Mouse (Mus musculus) MEL (cell line): Measurements from ENCODE around the gene Rapgef2. TPM values are rescaled to one million over a fixed set of nuclear protein-coding genes. Genes with fewer than 3 reads are reported as not detected.
A peak's percentile ranks its signal among the peaks of the same experiment; 100 is the strongest.

Source experiments
- DNase-seq: peaks from one replicate; pipeline ENCODE4 v3.0.0; 2011; ENCODE audit warnings: low read depth, low spot score
- H3K27ac ChIP-seq: 2 replicates; pipeline ENCODE4 v1.5.1; 2012; ENCODE audit warnings: low read depth, mild to moderate bottlenecking, control low read depth, low read length, moderate library complexity; ENCODE audit not compliant: control insufficient read depth
- H3K27me3 ChIP-seq, 2 experiments: fragments of 150-350 bp in 1 of 2; sonication (generic) in 1 of 2; 2 replicates each; pipeline ENCODE4 v1.6.1; 2012; ENCODE audit warnings: low read length in 2 of 2, mild to moderate bottlenecking in 2 of 2, improper control_type of control experiment in 1 of 2, moderate library complexity in 1 of 2; ENCODE audit not compliant: insufficient read depth in 2 of 2, control insufficient read depth in 1 of 2
- H3K36me3 ChIP-seq, 2 experiments: 2 replicates each; pipeline ENCODE4 v1.6.1; 2012 to 2014; ENCODE audit warnings: low read length in 2 of 2, improper control_type of control experiment in 1 of 2, inconsistent platforms in 1 of 2, mild to moderate bottlenecking in 1 of 2; ENCODE audit not compliant: insufficient read depth in 2 of 2, control insufficient read depth in 1 of 2
- H3K4me1 ChIP-seq, 2 experiments: fragments of 150-350 bp in 1 of 2; sonication (generic) in 1 of 2; 2 replicates each; pipeline ENCODE4 v1.6.1; 2012; ENCODE audit warnings: low read length in 2 of 2, improper control_type of control experiment in 1 of 2, mild to moderate bottlenecking in 1 of 2; ENCODE audit not compliant: insufficient read depth in 2 of 2, control insufficient read depth in 1 of 2
- H3K4me3 ChIP-seq, 2 experiments: fragments of 150-350 bp in 1 of 2; sonication (generic) in 1 of 2; 2 replicates each; pipeline ENCODE4 v1.5.1; 2012; ENCODE audit warnings: low read depth in 2 of 2, low read length in 2 of 2, mild to moderate bottlenecking in 2 of 2, moderate library complexity in 2 of 2, control low read depth in 1 of 2, improper control_type of control experiment in 1 of 2; ENCODE audit not compliant: control insufficient read depth in 1 of 2, insufficient read depth in 1 of 2
- H3K79me2 ChIP-seq: 2 replicates; pipeline ENCODE4 v1.6.1; 2012; ENCODE audit warnings: mild to moderate bottlenecking, low read length, moderate library complexity; ENCODE audit not compliant: control insufficient read depth, poor library complexity, insufficient read depth
- H3K9ac ChIP-seq: 2 replicates; pipeline ENCODE4 v1.6.1; 2012; ENCODE audit warnings: low read depth, mild to moderate bottlenecking, control low read depth, low read length, moderate library complexity; ENCODE audit not compliant: control insufficient read depth, poor library complexity, severe bottlenecking
- H3K9me3 ChIP-seq: fragments of 150-350 bp; sonication (generic); replicated peaks from 2 replicates; pipeline ENCODE4 v1.6.1; 2012; ENCODE audit warnings: mild to moderate bottlenecking, low read length, improper control_type of control experiment, moderate library complexity; ENCODE audit not compliant: insufficient read depth
- CHD2 ChIP-seq: IDR thresholded peaks from 2 replicates; pipeline ENCODE4 v1.6.1; 2011; ENCODE audit warnings: low read length, improper control_type of control experiment
- ELF1 ChIP-seq: IDR thresholded peaks from 2 replicates; pipeline ENCODE4 v1.6.1; 2014; ENCODE audit warnings: low read depth, mild to moderate bottlenecking, inconsistent platforms, low read length, improper control_type of control experiment, moderate library complexity
- EP300 ChIP-seq, 2 experiments: IDR thresholded peaks; 2 replicates each; pipeline ENCODE4 v1.6.1; 2011; ENCODE audit warnings: improper control_type of control experiment in 2 of 2, low read length in 2 of 2, low read depth in 1 of 2, mild to moderate bottlenecking in 1 of 2
- GATA1 ChIP-seq: IDR thresholded peaks from 2 replicates; pipeline ENCODE4 v1.6.1; 2011; ENCODE audit warnings: low read depth, low read length, improper control_type of control experiment
- MAFK ChIP-seq: IDR thresholded peaks from 2 replicates; pipeline ENCODE4 v1.6.1; 2011; ENCODE audit warnings: low read depth, mild to moderate bottlenecking, low read length, improper control_type of control experiment, borderline replicate concordance
- MAX ChIP-seq: IDR thresholded peaks from 2 replicates; pipeline ENCODE4 v1.6.1; 2011; ENCODE audit warnings: low read length, improper control_type of control experiment
- MEF2A ChIP-seq: IDR thresholded peaks from 2 replicates; pipeline ENCODE4 v1.6.1; 2014; ENCODE audit warnings: low read depth, mild to moderate bottlenecking, inconsistent platforms, low read length, improper control_type of control experiment; ENCODE audit not compliant: poor library complexity, insufficient replicate concordance, severe bottlenecking; ENCODE audit errors: extremely low read depth
- NRF1 ChIP-seq: IDR thresholded peaks from 2 replicates; pipeline ENCODE4 v1.6.1; 2014; ENCODE audit warnings: low read depth, mild to moderate bottlenecking, inconsistent platforms, low read length, improper control_type of control experiment, moderate library complexity; ENCODE audit not compliant: poor library complexity, insufficient read depth, severe bottlenecking
- POLR2AphosphoS5 ChIP-seq: IDR thresholded peaks from 2 replicates; pipeline ENCODE4 v1.6.1; 2012; ENCODE audit warnings: low read depth, borderline replicate concordance, mild to moderate bottlenecking, inconsistent platforms, low read length, moderate library complexity, mixed read lengths
- TAL1 ChIP-seq: IDR thresholded peaks from 2 replicates; pipeline ENCODE4 v1.6.1; 2012; ENCODE audit warnings: mild to moderate bottlenecking, inconsistent platforms, low read length, moderate library complexity, mixed read lengths
- TCF12 ChIP-seq: IDR thresholded peaks from 2 replicates; pipeline ENCODE4 v1.6.1; 2014; ENCODE audit warnings: low read depth, mild to moderate bottlenecking, inconsistent platforms, low read length, improper control_type of control experiment, moderate library complexity
- ZNF384 ChIP-seq: IDR thresholded peaks from 2 replicates; pipeline ENCODE4 v1.6.1; 2012; ENCODE audit warnings: low read depth, mild to moderate bottlenecking, inconsistent platforms, low read length, improper control_type of control experiment
- polyA plus RNA-seq, 2 experiments: library from polyadenylated mRNA; stranded (reverse) in 1 of 2; unstranded in 1 of 2; fragments of >175 nt in 1 of 2; fragments of >200 nt in 1 of 2; gene quantifications; 2 replicates each; pipeline versions ENCODE4 v1.2.1 to v1.2.4; 2012; ENCODE audit warnings: low replicate concordance in 2 of 2, low read depth in 1 of 2; ENCODE audit not compliant: insufficient read length in 2 of 2, insufficient read depth in 1 of 2, missing spikeins in 1 of 2
- total RNA-seq: library from RNA; depleted of rRNA; stranded (reverse); fragments of 300-350 nt; gene quantifications from 2 replicates; pipeline ENCODE4 v1.2.3, GENCODE M21; 2012

Gene Rapgef2
- total and polyA plus RNA-seq, 3 experiments: 4.2 to 4.6 TPM; not detected in 1

DNA sequence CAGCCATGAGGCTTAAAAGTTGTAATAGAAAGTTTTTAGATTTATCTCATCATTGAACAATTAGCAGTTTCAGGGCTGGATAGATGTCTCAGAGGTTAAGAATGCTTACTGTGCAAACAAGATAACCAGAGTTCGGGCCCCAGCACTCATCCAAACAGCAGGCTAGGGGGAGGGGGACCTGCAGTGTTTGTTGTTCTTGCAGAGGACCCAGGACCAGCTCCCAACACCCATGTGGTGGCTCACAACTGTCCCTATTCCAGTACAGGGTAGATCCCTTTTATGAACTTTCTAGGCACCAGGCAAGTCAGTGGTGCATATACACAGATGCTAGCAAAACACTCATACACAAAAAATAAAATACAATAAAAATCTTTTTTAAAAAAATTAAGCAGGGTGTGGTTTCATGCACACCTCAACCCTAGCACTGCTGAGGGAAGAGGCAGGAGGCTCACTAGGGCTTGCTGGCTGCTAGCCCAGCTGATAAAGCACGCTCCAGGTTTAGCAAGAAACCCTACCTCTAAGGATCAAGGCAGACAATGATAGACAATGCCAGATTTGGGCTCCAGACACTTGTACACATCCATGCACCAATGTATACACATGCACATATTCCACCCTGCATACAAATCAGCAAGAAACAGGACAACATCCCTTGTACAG is 118.0 kb downstream of the Rapgef2 start:
- H3K79me2 ChIP-seq: no peaks in the 10 kb centered on the region
- H3K9me3 ChIP-seq: no peaks in the 10 kb centered on the region
- no peak overlapping the region; the same call in 1 of the 2 replicates for H3K27ac ChIP-seq
- H3K4me1 ChIP-seq: peaks cover 6 to 22% of the 10 kb centered on the region in 2 experiments
- no peak overlapping the region for H3K9ac ChIP-seq
- no peak overlapping the region for H3K4me3 ChIP-seq
- peak; percentile 45 for DNase-seq
- peak; percentile 28; the same call in 1 of the 2 replicates for TF ChIP-seq TAL1
- 0 out of 2 replicates have a peak, but pooled peaks have one; percentile 17 for TF ChIP-seq MAFK
- 0 out of 4 replicates have a peak, but pooled peaks have one; percentile 21 to 23 for TF ChIP-seq EP300 (IDR thresholded peaks at IDR 0.05; ENCODE audit: low read depth in 1 of 2, low read length in 2 of 2)
- TF ChIP-seq TCF12: peak; percentile 26; the same call in 1 of the 2 replicates
- TF ChIP-seq ZNF384: peak; percentile 25; the same call in 1 of the 2 replicates
- TF ChIP-seq ELF1: no peak
- no peak for TF ChIP-seq CHD2
- TF ChIP-seq NRF1: no peak
- TF ChIP-seq GATA1: 0 out of 2 replicates have a peak, but pooled peaks have one; percentile 11
- no peak for TF ChIP-seq MAX
- H3K36me3 ChIP-seq: peaks cover 0 to 20% of the 10 kb centered on the region in 2 experiments; a peak in 2 of 4 replicates
- H3K27me3 ChIP-seq: no peaks in the 10 kb centered on the region

DNA sequence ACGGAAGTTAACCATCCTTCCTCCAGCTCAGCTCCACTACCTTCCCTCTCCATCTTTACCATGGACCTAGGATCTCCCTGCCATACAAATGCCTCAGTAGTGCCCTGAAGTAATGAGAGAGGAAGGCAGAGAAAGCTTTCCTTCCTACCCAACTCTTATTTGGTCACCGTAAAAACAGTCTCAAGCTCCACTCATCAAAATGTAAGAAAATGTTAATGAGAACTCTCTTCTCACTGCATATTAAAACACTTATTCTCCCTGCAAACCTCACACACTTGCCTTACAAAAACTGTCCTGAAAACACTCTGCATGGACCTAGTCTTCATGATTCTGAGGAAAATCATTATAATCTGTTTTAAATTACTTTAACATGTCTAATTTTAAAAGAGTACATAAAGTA is 118.7 kb downstream of the Rapgef2 start:
- DNase-seq: no peak

GRCm38 (mm10) chr3:79161834-79162401 is 124.4 kb downstream of the Rapgef2 start:
- TF ChIP-seq EP300 (IDR thresholded peaks at IDR 0.05; ENCODE audit: low read depth in 1 of 2, low read length in 2 of 2) (peak in 1 of 2 experiments; percentile 24; a peak in 1 of 4 replicates), MEF2A (no peak)
- H3K27me3 ChIP-seq: no peaks in the 10 kb centered on the region
- H3K79me2 ChIP-seq: no peaks in the 10 kb centered on the region
- peak; percentile 12 for DNase-seq
- H3K9me3 ChIP-seq: no peaks in the 10 kb centered on the region
- H3K4me3 ChIP-seq: no peak overlapping the region
- peaks cover 19 to 23% of the 10 kb centered on the region in 2 experiments; a peak in 3 of 4 replicates for H3K4me1 ChIP-seq
- peak overlapping the region; percentile 43; the same call in 1 of the 2 replicates for H3K27ac ChIP-seq
- H3K9ac ChIP-seq: no peak overlapping the region
- H3K36me3 ChIP-seq: peaks cover 0 to 19% of the 10 kb centered on the region in 2 experiments; a peak in 2 of 4 replicates

More for the DNA sequence above, 118.7 kb downstream of the Rapgef2 start:
- Histone ChIP-seq H3K79me2 (no peaks in the 10 kb centered on the region), H3K4me1 (peaks cover 6 to 28% of the 10 kb centered on the region in 2 experiments), H3K9ac (no peak overlapping the region), H3K9me3 (no peaks in the 10 kb centered on the region), H3K36me3 (peaks cover 0 to 21% of the 10 kb centered on the region in 2 experiments; a peak in 2 of 4 replicates), H3K4me3 (no peak overlapping the region), H3K27ac (no peak overlapping the region), H3K27me3 (no peaks in the 10 kb centered on the region)
- TF ChIP-seq POLR2AphosphoS5: no peak
